Mouse (Mus musculus) ES-CJ7 (cell line): ENCODE results near the gene Tmem252.
"Not testable (repeated sequence)": the region's sequence is repeated elsewhere in the genome, so short reads cannot be mapped to it uniquely, and the experiment has no call there.

Experiments
- DNase-seq: peaks from one replicate; pipeline ENCODE4 v3.0.0; 2011; ENCODE audit warnings: low read depth, low spot score

Gene Tmem252

GRCm38 (mm10) chr19:24677242-24677984 lies 3.6 kb downstream of the Tmem252 start:
- no peak for DNase-seq

- DNase-seq, result no peak
These were observed 9.4 kb downstream of the Tmem252 start for GRCm38 (mm10) chr19:24683016-24683720.

GRCm38 (mm10) chr19:24686411-24686810 lies 12.6 kb downstream of the Tmem252 start:
- DNase-seq, result peak; percentile 77

GRCm38 (mm10) chr19:24688327-24688726 lies 14.5 kb downstream of the Tmem252 start:
- DNase-seq, result no peak

- DNase-seq, result no peak
These were observed 15.7 kb downstream of the Tmem252 start for GRCm38 (mm10) chr19:24689531-24689930.

GRCm38 (mm10) chr19:24692691-24693090 lies 18.9 kb downstream of the Tmem252 start:
- DNase-seq, result no peak

- no peak for DNase-seq
These were observed 24.1 kb downstream of the Tmem252 start for GRCm38 (mm10) chr19:24697946-24698345.

- no peak for DNase-seq
These were observed 24.8 kb downstream of the Tmem252 start for GRCm38 (mm10) chr19:24698651-24699050.

GRCm38 (mm10) chr19:24699196-24699595 lies 25.4 kb downstream of the Tmem252 start:
- DNase-seq, result no peak

GRCm38 (mm10) chr19:24699910-24700309 lies 26.1 kb downstream of the Tmem252 start:
- peak; percentile 17 for DNase-seq

GRCm38 (mm10) chr19:24700664-24701063 lies 26.9 kb downstream of the Tmem252 start:
- no peak for DNase-seq

GRCm38 (mm10) chr19:24701716-24702115 lies 27.9 kb downstream of the Tmem252 start:
- no peak for DNase-seq

GRCm38 (mm10) chr19:24703168-24703567 lies 29.4 kb downstream of the Tmem252 start:
- DNase-seq, result not testable (repeated sequence)

- DNase-seq, result no peak
These were observed 29.9 kb downstream of the Tmem252 start for GRCm38 (mm10) chr19:24703680-24704079.

GRCm38 (mm10) chr19:24704326-24704725 lies 30.5 kb downstream of the Tmem252 start:
- DNase-seq, result no peak

GRCm38 (mm10) chr19:24705395-24705794 lies 31.6 kb downstream of the Tmem252 start:
- DNase-seq, result peak; percentile 61

- DNase-seq, result no peak
These were observed 33.5 kb downstream of the Tmem252 start for GRCm38 (mm10) chr19:24707071-24707906.

- DNase-seq, result no peak
These were observed 34.2 kb downstream of the Tmem252 start for GRCm38 (mm10) chr19:24708032-24708431.

GRCm38 (mm10) chr19:24716303-24717097 lies 42.7 kb downstream of the Tmem252 start:
- no peak for DNase-seq

- DNase-seq, result no peak
These were observed 44.2 kb downstream of the Tmem252 start for GRCm38 (mm10) chr19:24718021-24718420.

GRCm38 (mm10) chr19:24719504-24719903 lies 45.7 kb downstream of the Tmem252 start:
- DNase-seq, result no peak
